Mouse (Mus musculus): Measurements from ENCODE around the gene Rrn3. TPM values are rescaled to one million over a fixed set of nuclear protein-coding genes. Genes with fewer than 3 reads are reported as not detected.
A peak's percentile ranks its signal among the peaks of the same experiment; 100 is the strongest.

The Rrn3 gene
- polyA plus RNA-seq, 1 experiment from 2014 or later, result 109 TPM

DNA sequence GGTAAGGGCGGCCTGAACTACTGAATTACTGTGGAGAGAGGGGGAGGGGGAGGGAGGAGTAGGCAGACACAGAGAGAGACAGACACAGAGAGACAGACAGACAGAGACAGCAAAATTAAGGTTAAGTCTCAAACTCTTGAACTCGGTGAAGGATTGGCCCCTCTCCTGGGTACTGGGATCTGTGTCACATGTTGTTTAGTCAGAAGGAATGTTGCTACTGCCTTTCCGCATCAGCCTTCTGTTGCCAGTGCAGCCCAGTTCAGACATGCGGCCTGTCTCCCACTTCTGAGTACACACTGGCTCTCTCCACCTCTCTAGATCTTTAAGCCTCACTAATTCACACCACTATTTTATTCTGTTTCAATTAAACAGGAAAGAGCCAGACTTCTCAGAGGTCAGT lies 46.0 kb downstream of the Rrn3 start:
- H3K27ac ChIP-seq (ENCODE audit: low read length), result no peak overlapping the region
- no peaks in the 10 kb centered on the region for H3K27me3 ChIP-seq (replicated peaks; ENCODE audit: control insufficient read depth, insufficient read depth, low read length)
- H3K9ac ChIP-seq (replicated peaks; ENCODE audit: low read depth, low read length), result no peak overlapping the region
- no peaks in the 10 kb centered on the region for H3K9me3 ChIP-seq (ENCODE audit: control insufficient read depth, low read length)
- H3K4me2 ChIP-seq (ENCODE audit: low read length), result no peak overlapping the region
- H3K36me3 ChIP-seq (ENCODE audit: control insufficient read depth, insufficient read depth), result peaks cover 25% of the 10 kb centered on the region
- 0 out of 2 replicates have a peak, but pooled peaks cover 2% of the 10 kb centered on the region for H3K4me1 ChIP-seq (replicated peaks; ENCODE audit: control insufficient read depth, insufficient read depth, low read length)
- ATAC-seq, result no peak
- WGBS, result 86% methylated on average over 4 of the region's 4 CpGs
- H3K4me3 ChIP-seq (replicated peaks; ENCODE audit: low read length), result no peak overlapping the region

DNA sequence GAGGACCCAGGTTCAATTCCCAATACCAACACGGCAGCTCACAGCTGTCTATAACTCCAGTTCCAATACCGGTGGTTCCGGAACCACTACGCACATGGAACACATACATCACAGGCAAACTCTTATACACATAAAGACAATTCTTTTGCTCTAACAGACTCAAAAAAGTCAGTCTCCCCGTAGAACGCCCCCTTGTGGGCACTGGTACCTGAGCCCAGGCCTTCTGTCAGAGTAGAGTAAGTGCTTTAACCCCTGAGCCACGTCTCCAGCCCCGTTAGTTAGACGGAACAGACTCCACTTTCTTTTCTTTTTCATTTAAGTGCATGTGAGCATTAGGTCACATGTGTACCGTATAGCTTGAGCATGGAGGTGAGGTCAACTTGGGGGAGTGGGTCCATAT lies 49.9 kb downstream of the Rrn3 start:
- WGBS, result 85% methylated on average over 10 of the region's 10 CpGs
- H3K4me1 ChIP-seq (replicated peaks; ENCODE audit: control insufficient read depth, insufficient read depth, low read length), result no peaks in the 10 kb centered on the region
- no peak overlapping the region for H3K27ac ChIP-seq (ENCODE audit: low read length)
- no peak overlapping the region for H3K9ac ChIP-seq (replicated peaks; ENCODE audit: low read depth, low read length)
- H3K27me3 ChIP-seq (replicated peaks; ENCODE audit: control insufficient read depth, insufficient read depth, low read length), result no peaks in the 10 kb centered on the region
- H3K4me3 ChIP-seq (replicated peaks; ENCODE audit: low read length), result no peak overlapping the region
- no peak for ATAC-seq
- no peaks in the 10 kb centered on the region for H3K9me3 ChIP-seq (ENCODE audit: control insufficient read depth, low read length)
- peaks cover 43% of the 10 kb centered on the region for H3K36me3 ChIP-seq (ENCODE audit: control insufficient read depth, insufficient read depth)
- H3K4me2 ChIP-seq (ENCODE audit: low read length), result no peak overlapping the region

DNA sequence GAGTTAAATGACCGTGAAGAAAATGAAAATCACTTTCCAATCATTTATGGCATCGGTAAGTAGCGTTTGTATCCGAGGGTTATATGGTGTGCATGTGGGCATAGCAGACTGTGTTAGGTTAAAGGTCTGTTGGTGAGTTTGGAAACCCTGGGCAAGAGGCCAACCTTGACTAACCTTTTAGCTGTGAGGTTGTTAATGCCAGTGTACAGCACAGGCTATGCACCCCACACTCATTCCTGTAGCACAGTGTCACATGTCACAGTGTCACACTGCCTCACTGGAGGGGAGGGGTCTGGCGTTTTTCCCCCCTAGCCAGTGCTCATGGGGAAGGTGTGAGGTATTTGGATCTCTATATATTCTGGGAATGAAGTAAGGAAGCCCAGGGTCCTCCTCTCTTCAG lies 51.1 kb downstream of the Rrn3 start:
- 0 out of 2 replicates have a peak, but pooled peaks have one; percentile 15 for ATAC-seq
- Histone ChIP-seq H3K4me3 (replicated peaks; ENCODE audit: low read length) (no peak overlapping the region), H3K36me3 (ENCODE audit: control insufficient read depth, insufficient read depth) (peaks cover 54% of the 10 kb centered on the region), H3K4me1 (replicated peaks; ENCODE audit: control insufficient read depth, insufficient read depth, low read length) (no peaks in the 10 kb centered on the region), H3K4me2 (ENCODE audit: low read length) (no peak overlapping the region), H3K27me3 (replicated peaks; ENCODE audit: control insufficient read depth, insufficient read depth, low read length) (no peaks in the 10 kb centered on the region), H3K9me3 (ENCODE audit: control insufficient read depth, low read length) (no peaks in the 10 kb centered on the region), H3K27ac (ENCODE audit: low read length) (no peak overlapping the region), H3K9ac (replicated peaks; ENCODE audit: low read depth, low read length) (no peak overlapping the region)
- 92% methylated on average over 5 of the region's 5 CpGs for WGBS

DNA sequence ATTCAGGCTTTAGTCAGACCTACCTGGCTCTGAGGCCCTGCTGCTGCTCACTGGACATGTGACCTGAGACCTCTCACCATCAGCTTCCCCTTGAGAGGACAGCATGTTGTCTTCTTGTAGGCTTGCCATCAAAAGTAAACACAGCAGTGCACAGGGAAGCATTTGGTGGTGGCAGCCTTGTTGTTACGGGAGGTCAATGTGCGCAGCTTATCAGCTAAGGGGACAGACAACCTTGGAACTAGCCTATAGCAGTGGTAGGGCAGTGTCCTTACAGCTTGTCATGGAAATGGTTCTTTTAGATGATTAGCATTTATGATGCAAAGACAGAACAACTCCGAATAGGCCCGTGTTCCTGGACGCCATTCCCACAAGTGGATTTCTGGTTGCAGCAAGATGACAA lies 53.9 kb downstream of the Rrn3 start:
- Histone ChIP-seq H3K9ac (replicated peaks; ENCODE audit: low read depth, low read length) (no peak overlapping the region), H3K4me3 (replicated peaks; ENCODE audit: low read length) (no peak overlapping the region), H3K9me3 (ENCODE audit: control insufficient read depth, low read length) (no peaks in the 10 kb centered on the region), H3K27me3 (replicated peaks; ENCODE audit: control insufficient read depth, insufficient read depth, low read length) (no peaks in the 10 kb centered on the region), H3K4me2 (ENCODE audit: low read length) (no peak overlapping the region), H3K4me1 (replicated peaks; ENCODE audit: control insufficient read depth, insufficient read depth, low read length) (no peaks in the 10 kb centered on the region), H3K27ac (ENCODE audit: low read length) (no peak overlapping the region), H3K36me3 (ENCODE audit: control insufficient read depth, insufficient read depth) (peaks cover 64% of the 10 kb centered on the region)
- 95% methylated on average over 5 of the region's 5 CpGs for WGBS
- no peak for ATAC-seq

DNA sequence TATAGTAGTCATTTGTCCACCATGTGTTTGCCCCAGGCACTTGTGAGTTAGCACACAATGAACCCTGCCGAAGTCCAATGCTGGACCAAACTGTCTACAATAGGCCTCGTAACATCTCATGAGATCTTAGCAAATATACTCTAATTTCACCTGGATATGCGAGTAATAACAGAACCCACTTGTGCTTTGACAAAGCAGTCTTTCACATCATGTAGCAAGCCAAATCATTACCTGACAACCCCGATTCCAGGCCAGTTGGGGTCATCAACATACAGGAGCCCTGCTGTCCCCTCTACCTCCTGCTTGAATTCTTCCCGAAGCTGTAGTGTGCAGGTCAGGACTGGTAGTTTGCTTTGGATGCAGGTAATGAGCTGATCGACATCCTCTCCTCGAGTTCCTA lies 59.5 kb downstream of the Rrn3 start:
- H3K27me3 ChIP-seq (replicated peaks; ENCODE audit: control insufficient read depth, insufficient read depth, low read length), result no peaks in the 10 kb centered on the region
- H3K9ac ChIP-seq (replicated peaks; ENCODE audit: low read depth, low read length), result no peak overlapping the region
- H3K4me3 ChIP-seq (replicated peaks; ENCODE audit: low read length), result no peak overlapping the region
- ATAC-seq, result no peak
- H3K4me2 ChIP-seq (ENCODE audit: low read length), result no peak overlapping the region
- H3K9me3 ChIP-seq (ENCODE audit: control insufficient read depth, low read length), result no peaks in the 10 kb centered on the region
- 92% methylated on average over 7 of the region's 7 CpGs for WGBS
- no peak overlapping the region for H3K27ac ChIP-seq (ENCODE audit: low read length)
- peaks cover 51% of the 10 kb centered on the region for H3K36me3 ChIP-seq (ENCODE audit: control insufficient read depth, insufficient read depth)
- H3K4me1 ChIP-seq (replicated peaks; ENCODE audit: control insufficient read depth, insufficient read depth, low read length), result no peaks in the 10 kb centered on the region

DNA sequence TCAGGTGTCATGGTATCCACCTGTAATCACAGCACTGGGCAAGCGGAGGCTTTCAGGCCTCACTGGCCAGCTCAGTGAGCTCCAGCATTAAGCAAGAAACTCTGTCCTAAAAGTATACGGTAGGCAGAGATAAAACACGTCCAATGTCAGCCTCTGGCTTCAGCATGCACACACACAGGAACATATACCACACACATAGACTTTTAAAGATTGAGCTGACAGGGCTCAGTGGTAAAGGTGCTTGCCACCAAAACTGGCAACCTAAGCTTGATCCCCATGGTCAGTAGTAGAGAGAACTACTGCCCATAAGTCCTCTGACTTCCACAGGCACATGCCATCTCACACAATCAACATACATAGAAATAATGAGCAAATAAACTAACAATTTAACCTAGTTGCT lies 60.4 kb downstream of the Rrn3 start:
- peaks cover 49% of the 10 kb centered on the region for H3K36me3 ChIP-seq (ENCODE audit: control insufficient read depth, insufficient read depth)
- H3K4me2 ChIP-seq (ENCODE audit: low read length), result no peak overlapping the region
- 99% methylated on average over 3 of the region's 3 CpGs for WGBS
- no peak for ATAC-seq
- no peak overlapping the region for H3K27ac ChIP-seq (ENCODE audit: low read length)
- no peak overlapping the region for H3K4me3 ChIP-seq (replicated peaks; ENCODE audit: low read length)
- H3K4me1 ChIP-seq (replicated peaks; ENCODE audit: control insufficient read depth, insufficient read depth, low read length), result no peaks in the 10 kb centered on the region
- no peaks in the 10 kb centered on the region for H3K9me3 ChIP-seq (ENCODE audit: control insufficient read depth, low read length)
- no peak overlapping the region for H3K9ac ChIP-seq (replicated peaks; ENCODE audit: low read depth, low read length)
- H3K27me3 ChIP-seq (replicated peaks; ENCODE audit: control insufficient read depth, insufficient read depth, low read length), result no peaks in the 10 kb centered on the region

DNA sequence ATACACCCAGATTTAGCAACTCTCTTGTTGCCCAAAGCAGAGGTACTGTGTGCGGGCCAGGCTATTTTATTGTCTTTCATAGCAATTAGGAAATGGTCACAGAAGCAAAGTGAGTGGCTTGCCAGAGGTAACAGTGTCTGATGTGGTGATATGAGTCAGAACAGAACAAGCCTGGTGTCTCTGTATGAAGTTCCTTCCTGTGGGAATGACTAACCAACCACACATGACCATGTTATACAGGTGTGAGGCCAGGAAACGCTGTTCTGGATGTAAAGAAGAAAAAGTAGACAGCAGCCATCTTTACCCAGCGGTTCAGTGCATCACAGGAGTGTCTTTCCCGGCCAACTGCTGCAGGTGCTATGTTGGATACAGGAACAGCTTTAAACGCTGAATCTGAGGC lies 64.5 kb downstream of the Rrn3 start:
- Histone ChIP-seq H3K9me3 (ENCODE audit: control insufficient read depth, low read length) (no peaks in the 10 kb centered on the region), H3K4me3 (replicated peaks; ENCODE audit: low read length) (no peak overlapping the region), H3K4me2 (ENCODE audit: low read length) (no peak overlapping the region), H3K27ac (ENCODE audit: low read length) (no peak overlapping the region), H3K27me3 (replicated peaks; ENCODE audit: control insufficient read depth, insufficient read depth, low read length) (no peaks in the 10 kb centered on the region), H3K9ac (replicated peaks; ENCODE audit: low read depth, low read length) (no peak overlapping the region), H3K36me3 (ENCODE audit: control insufficient read depth, insufficient read depth) (peaks cover 17% of the 10 kb centered on the region), H3K4me1 (replicated peaks; ENCODE audit: control insufficient read depth, insufficient read depth, low read length) (no peaks in the 10 kb centered on the region)
- no peak for ATAC-seq
- WGBS, result 94% methylated on average over 5 of the region's 5 CpGs

DNA sequence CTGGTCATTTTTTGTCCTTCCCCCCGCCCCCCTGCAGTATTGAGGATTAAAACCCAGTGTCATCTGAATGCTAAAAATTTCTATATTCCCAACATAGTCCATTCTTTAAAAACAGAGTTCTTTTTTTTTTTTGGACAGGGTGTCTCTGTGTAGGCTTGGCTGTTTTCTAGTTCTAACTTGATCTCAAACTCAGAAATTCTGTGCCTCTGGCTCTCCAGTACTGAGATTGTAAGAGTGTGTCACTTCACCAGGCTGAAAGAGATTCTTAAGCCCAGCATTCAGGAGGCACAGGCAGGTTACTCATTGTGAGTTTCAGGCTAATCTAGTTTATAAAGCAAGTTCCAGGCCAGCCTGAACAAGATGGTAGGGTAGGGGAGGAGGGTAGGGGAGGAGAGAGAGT lies 66.2 kb downstream of the Rrn3 start:
- WGBS, result 86% methylated on average over 1 of the region's 1 CpGs
- Histone ChIP-seq H3K4me2 (ENCODE audit: low read length) (no peak overlapping the region), H3K9ac (replicated peaks; ENCODE audit: low read depth, low read length) (no peak overlapping the region), H3K4me1 (replicated peaks; ENCODE audit: control insufficient read depth, insufficient read depth, low read length) (no peaks in the 10 kb centered on the region), H3K36me3 (ENCODE audit: control insufficient read depth, insufficient read depth) (peaks cover 17% of the 10 kb centered on the region), H3K27ac (ENCODE audit: low read length) (no peak overlapping the region), H3K9me3 (ENCODE audit: control insufficient read depth, low read length) (no peaks in the 10 kb centered on the region), H3K27me3 (replicated peaks; ENCODE audit: control insufficient read depth, insufficient read depth, low read length) (no peaks in the 10 kb centered on the region), H3K4me3 (replicated peaks; ENCODE audit: low read length) (no peak overlapping the region)
- no peak for ATAC-seq

DNA sequence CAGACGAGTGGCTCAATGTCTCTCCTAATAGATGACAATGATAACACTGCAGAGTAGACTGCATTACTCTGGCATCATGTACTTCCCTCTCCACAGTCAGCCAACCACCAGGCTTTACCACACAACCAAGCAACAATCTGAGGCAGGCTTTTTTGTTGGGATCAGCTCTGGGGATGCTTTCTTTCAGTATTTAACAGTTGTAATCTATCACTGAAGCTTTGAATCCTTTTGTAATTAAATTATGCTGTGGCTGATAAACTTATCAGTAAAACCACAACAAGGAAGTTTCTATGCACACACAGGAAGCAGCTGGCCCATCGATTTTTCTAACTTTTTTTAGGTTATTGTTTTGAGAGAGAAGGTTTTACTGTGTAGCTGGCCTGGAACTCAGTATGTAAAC lies 67.8 kb downstream of the Rrn3 start:
- no peak for ATAC-seq
- Histone ChIP-seq H3K36me3 (ENCODE audit: control insufficient read depth, insufficient read depth) (peaks cover 17% of the 10 kb centered on the region), H3K27ac (ENCODE audit: low read length) (no peak overlapping the region), H3K4me3 (replicated peaks; ENCODE audit: low read length) (no peak overlapping the region), H3K4me1 (replicated peaks; ENCODE audit: control insufficient read depth, insufficient read depth, low read length) (no peaks in the 10 kb centered on the region), H3K9ac (replicated peaks; ENCODE audit: low read depth, low read length) (no peak overlapping the region), H3K4me2 (ENCODE audit: low read length) (no peak overlapping the region), H3K27me3 (replicated peaks; ENCODE audit: control insufficient read depth, insufficient read depth, low read length) (no peaks in the 10 kb centered on the region), H3K9me3 (ENCODE audit: control insufficient read depth, low read length) (no peaks in the 10 kb centered on the region)
- 87% methylated on average over 2 of the region's 2 CpGs for WGBS

DNA sequence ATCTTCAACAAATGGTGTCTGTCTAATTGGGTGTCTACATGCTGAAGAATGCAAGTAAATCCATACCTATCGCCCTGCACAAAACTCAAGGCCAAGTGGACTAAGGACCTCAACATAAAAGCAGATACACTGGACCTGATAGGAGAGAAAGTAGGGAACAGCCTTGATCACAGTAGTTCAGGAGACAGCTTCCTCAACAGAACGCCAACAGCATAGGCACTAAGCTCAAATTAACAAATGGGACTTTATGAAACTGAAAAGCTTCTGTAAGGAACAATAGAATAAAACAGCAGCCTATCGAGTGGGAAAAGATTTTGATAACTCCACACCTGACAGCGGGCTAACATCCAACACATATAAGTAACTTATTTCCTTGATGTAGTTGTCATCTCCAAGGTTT lies 70.9 kb downstream of the Rrn3 start:
- Histone ChIP-seq H3K27ac (ENCODE audit: low read length) (no peak overlapping the region), H3K4me1 (replicated peaks; ENCODE audit: control insufficient read depth, insufficient read depth, low read length) (no peaks in the 10 kb centered on the region), H3K9me3 (ENCODE audit: control insufficient read depth, low read length) (no peaks in the 10 kb centered on the region), H3K9ac (replicated peaks; ENCODE audit: low read depth, low read length) (no peak overlapping the region), H3K36me3 (ENCODE audit: control insufficient read depth, insufficient read depth) (peaks cover 9% of the 10 kb centered on the region; the same call in 1 of the 2 replicates), H3K4me3 (replicated peaks; ENCODE audit: low read length) (no peak overlapping the region), H3K4me2 (ENCODE audit: low read length) (no peak overlapping the region), H3K27me3 (replicated peaks; ENCODE audit: control insufficient read depth, insufficient read depth, low read length) (no peaks in the 10 kb centered on the region)
- 90% methylated on average over 4 of the region's 4 CpGs for whole genome bisulfite sequencing
- no peak for ATAC-seq
